Mouse (Mus musculus): ENCODE measurements around the gene Ms4a18. TPM values are rescaled to one million over a fixed set of nuclear protein-coding genes. Genes with fewer than 3 reads are reported as not detected.

Ms4a18 gene
- total RNA-seq, 2 experiments from 2014 or later: not detected

DNA sequence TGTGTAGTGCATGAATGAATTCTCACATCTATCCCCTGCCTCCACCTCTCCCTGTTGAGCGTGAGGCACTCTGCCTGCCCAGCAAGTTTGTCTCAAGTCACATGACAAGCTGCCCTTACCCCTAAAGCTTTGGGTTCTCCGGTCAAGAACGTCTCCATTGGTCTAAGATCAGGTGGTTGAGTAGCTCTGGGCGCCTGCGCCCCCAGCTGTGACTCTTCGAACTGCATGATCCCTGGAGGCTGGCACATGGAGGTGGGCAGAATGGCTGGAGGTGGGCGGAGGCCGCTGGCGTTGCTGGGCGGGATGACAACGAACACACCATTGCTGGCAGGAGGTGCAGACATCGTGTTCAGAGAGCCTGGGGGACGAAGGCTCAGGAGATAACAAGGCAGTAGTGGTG is 33.3 kb downstream of the Ms4a18 start:
- DNase-seq (ENCODE audit: low spot score in 2 of 2): no peak

DNA sequence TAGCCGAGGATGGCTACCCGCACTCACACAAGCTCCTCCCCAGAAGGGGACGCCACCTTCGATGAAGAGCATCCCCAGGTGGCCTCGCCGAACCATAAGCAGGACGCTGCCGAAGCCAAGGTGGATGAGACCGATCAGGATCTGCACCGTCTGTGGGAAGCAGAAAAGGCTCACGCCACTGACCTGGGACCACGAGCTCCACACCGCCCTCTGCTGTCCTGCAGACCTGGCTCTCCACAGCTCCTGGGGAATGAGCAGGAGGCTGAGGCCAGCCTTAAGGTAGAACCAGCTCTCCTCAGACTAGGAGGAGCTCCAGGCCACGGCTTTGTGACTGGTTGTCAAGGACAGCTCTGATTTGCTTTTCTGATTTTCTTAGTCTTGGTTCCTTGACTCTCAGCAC is 34.7 kb downstream of the Ms4a18 start:
- DNase-seq (ENCODE audit: low spot score in 2 of 2): peak; percentile 3 to 27

DNA sequence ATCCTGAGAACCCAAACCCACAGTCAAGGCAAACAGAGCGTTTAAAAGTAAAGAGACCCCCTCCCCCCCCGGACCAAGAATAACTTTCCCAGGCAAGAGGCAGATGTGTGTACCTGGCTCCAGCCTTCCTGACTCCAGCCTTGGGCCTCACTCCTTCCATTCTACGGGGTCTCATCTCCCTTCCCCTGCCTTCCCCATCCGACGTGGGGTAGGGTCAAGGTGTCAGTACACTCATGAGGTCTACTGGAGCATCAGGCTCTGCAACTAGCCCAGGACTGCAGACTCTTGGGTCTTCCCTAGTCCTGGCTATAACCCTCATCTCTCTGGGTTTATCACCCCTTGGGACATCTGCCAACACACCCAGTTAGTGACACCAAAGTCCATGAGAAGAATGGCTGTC is 37.6 kb downstream of the Ms4a18 start:
- no peak for DNase-seq (ENCODE audit: low spot score in 2 of 2)

DNA sequence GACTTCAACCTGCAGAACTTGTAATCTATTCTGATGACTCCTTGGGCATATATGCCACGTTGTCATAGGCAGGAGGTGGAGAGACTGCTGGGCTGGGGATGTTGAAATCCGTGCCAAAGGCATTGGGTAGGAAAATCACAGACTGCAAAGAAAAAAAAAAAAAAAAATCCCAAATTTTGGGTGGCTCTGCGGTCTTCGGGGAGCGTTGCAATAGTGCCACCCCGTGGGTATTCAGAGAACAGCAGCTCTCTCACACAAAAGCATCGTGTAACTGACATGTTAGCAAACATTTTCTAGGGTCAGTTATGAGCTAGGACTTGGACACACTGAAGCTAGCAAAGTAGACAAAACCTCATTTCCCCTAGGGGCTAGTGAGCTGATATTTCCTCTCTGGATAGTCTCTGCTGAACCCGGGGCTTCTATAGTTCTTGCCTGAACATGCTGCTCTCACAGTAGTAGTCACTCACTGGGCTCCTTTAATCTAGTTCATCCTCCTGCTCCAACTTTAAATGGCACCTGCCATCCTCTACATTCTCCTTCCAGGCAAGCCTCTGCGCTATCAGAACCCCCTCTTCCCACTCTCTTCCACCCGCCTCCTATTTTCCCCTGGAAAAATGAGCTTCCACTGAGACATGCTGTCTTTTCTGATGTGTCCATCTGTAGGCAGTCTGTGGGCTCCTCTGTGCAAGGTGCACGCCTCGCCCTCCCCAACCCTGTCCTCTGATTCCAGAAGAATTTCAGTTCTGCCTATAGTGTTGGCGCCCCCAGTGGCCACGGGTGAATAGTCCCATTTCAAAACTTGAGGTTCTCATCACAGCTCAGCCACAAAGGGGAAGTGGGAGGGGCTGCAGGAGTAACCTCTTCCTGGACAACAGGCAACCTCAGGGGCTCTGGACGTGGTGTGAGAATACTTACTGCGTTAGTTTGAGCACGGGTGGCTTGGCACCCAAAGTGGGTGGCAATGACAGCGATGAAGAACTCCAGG is 38.4 kb downstream of the Ms4a18 start:
- peak; percentile 75 to 76 for DNase-seq (ENCODE audit: low spot score in 2 of 2)

DNA sequence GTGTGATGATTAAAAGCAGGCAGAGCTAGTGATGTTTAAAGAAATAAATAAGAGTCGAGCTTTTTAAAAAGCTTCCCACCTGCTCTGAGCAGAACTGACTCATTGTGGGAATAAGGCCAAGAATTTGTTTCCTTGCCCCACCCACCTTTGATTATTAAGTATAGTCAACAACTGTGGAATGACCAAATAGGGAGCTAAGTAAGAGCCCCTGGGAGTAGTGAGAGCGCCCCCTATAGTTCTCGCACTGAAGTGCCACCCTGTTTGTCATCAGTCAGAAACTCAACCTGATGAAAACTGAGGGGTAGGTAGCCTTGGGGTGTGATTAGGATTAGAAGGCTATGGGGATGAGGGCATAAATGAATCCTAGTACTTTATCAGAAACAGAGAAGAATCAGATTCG is 41.5 kb downstream of the Ms4a18 start:
- DNase-seq (ENCODE audit: low spot score in 2 of 2): no peak

DNA sequence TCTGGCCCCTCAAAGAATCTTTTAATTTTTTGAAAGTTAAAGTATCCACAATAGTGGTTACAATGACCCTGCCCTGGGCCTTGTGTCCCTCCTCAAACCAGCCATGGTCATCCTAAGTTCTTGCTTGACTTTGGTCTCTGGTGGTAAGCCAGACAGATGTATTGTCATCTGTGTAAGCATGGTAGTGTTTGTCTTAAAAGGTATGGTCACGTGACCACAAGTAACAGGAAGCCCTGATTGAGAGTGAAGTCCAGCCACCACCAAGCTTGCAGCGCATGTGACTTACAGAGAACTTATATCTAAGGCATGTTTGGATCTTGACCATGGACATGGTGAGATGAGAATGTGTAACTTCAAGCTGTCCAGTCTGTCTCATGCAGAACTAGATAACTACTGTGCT is 42.6 kb downstream of the Ms4a18 start:
- DNase-seq (ENCODE audit: low spot score in 2 of 2): no peak

DNA sequence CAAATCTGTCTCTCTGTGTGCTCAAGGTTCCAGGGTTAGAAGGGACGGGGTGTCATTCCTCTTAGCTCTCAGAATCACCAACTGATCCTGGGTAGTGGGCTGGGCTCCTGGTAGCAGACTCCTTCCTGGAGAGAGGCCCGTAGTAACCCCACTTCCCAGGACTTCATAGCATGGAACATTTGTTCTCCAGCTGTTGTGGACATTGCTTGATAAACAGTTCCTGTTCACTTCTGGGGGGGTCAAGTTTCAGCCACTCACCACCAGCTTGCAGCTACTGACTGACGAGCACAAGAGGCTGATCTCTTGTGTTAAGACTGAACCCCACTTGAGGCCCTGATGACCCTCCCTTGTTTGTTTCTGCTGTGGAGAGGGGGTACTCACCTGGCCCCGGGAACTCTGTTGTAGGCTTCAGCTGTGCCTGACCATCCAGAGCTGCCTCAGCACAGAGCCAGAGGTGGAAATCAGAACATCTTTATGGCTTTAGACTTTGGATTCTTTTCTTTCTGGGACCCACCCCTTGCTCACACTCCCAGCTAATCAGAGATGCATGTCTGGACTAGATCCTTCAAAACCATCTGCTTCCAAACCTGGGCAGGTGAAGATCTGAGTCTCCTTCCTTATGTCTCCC is 43.5 kb downstream of the Ms4a18 start, which contains the start of gene Ms4a10:
Gene Ms4a10 (minus strand): TSS at position 433 of the 628 bp plus-strand sequence.
- no peak for DNase-seq (ENCODE audit: low spot score in 2 of 2)

DNA sequence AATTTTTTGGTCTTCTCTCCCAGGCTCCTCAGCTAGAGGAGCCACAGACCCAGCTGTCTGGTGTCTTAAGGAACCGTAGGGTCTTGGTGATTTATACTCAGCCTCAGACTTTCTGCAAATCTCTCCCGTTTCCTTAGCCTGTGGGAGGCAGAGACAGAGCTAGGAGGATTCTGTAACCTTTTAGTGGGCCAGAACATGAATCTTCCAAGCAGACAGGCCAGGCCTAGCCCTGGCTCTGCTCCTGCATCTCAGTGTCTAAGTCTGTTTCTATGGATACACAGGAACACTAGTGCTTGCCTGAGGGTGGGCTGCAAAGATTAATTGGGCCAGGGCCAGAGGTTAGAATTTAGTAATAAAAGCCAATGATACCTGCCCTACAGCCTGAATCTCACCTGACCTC is 44.6 kb downstream of the Ms4a18 start:
- DNase-seq (ENCODE audit: low spot score in 2 of 2): no peak

DNA sequence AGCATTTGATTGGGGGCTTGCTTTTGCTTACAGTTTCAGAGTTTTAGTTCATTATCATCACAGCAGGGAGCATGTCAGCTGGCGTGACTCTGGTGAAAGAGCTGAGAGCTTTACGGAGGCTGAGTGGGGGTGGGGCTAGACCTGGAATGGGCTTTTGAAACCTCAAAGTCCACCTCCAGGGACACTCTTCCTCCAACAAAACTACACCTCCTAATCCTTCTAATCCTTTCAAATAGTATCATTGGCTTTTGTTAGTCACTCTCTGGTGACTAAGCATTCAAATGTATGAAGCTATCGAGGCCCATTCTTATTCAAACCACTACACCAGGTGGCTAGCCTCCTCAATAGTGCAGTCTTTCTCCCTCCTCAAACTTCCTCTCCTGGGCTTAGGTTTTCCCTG is 45.2 kb downstream of the Ms4a18 start:
- DNase-seq (ENCODE audit: low spot score in 2 of 2): no peak

DNA sequence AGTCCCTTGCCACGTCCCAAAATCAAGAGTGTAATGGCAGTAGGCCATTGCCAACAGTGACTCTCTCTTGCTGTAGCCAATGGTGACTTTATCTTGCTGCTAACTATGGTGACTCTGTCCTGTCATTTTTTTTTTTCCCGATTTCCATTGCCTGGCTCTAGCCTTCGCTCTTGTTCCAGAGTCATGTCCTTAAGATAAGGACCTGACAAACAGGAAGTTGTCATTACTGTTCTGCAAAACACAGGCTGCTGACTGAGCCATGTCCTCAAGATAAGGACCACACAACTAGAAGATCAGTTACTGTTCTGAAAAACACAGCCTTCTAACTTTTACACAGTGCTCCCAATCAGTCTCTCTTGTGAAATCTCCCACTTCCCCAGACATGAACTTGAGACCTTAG is 47.4 kb downstream of the Ms4a18 start:
- DNase-seq (ENCODE audit: low spot score in 2 of 2): no peak

DNA sequence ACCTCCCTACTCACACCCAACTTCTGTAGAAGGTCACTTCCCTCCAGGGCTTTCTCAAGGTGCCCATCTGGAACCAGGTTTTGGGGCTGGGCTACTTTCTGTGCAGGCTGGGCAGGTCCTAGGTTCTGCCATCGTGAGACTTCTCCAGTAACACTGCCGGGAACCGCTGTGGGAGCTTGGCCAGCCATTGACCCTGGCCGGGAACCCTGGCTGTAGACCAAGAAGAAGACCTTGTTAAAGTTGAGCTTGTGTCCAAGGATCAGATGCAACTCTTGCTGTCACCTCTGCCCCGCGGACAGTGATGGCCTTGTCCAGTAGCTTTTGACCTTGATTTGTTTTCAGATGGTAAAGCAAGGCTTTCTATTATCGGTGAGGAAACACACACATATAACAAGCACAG is 49.3 kb downstream of the Ms4a18 start:
- DNase-seq (ENCODE audit: low spot score in 2 of 2): no peak

DNA sequence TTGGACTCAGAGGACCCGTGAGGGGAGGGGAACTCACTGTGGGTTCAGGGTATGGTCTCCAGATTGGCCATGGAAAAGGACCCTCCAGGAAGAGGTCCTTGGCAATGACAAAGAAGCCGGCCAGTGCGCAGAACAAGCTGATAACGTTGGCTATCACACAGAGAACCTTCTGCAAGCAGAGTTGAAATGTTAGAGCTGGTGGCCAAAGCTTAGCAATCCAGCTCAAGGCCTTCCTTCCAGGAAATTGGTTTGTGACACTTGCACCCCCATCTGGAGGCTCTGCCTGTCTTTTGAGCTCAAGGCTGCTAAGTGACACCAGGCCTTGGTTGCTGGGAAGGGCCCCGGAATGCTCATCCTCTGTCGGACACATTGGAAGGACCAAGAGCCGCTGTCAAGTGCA is 52.1 kb downstream of the Ms4a18 start:
- no peak for DNase-seq (ENCODE audit: low spot score in 2 of 2)

DNA sequence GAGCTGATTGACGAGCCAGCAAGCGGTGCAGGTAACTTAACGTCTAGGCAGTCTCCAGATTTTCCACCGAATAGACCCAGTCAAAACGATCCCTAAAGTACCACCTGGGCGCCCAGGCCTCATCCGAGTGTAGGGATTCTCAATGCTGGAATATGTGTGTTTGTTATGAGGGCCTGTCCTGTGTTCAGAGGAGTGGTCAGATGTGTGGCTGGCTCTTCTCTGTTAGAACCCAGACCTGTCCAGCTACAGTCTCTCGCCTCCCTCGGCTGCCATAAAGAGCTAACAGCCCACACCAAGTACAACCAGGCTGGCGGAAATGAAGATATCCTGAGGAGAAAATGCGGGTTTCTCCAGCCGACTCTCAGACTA is 57.9 kb downstream of the Ms4a18 start:
- DNase-seq (ENCODE audit: low spot score in 2 of 2): no peak

DNA sequence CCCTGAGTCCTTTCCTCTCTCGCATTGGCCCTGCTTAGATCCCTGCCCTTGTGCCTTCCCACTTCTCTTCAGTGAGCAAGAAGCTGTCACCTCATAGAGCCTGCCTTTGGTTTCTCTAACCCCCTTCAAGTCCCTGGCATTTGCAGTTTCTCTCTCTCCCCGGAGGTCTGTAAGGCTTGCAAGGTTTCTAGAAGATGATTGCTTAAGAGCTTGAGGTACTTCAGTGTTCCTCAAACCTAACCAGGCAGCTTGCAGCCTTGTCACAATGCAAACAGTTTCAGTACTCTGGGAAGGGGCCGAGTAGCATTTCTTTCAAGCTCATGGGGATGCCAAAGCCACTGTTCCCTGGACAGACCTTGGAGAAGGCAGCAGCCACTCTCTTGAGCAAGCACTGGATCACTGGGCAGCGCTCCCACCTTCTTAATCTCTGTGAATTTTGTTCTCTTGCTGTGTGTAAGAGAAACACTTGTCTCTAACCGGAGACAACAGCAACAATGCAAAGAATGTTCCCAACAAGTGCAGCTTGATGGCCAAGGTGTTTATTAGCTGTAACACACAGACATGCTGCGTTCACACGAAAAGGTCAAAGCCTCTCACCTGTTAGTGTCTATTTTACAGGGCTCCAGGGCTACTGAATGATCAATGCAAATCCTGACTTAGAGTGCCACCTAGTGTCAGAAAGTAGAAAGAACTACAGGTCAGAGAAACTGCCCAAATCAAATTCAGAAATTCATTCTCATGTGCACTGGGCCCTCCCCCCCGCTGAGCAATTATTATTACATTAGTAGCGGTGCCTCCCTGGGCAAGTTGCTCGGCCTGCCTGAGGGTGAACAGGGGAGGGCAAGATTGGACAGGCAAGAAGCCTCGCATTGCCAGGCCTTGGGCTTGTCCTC is 58.5 kb downstream of the Ms4a18 start:
- peak; percentile 22 to 67 for DNase-seq (ENCODE audit: low spot score in 2 of 2)

DNA sequence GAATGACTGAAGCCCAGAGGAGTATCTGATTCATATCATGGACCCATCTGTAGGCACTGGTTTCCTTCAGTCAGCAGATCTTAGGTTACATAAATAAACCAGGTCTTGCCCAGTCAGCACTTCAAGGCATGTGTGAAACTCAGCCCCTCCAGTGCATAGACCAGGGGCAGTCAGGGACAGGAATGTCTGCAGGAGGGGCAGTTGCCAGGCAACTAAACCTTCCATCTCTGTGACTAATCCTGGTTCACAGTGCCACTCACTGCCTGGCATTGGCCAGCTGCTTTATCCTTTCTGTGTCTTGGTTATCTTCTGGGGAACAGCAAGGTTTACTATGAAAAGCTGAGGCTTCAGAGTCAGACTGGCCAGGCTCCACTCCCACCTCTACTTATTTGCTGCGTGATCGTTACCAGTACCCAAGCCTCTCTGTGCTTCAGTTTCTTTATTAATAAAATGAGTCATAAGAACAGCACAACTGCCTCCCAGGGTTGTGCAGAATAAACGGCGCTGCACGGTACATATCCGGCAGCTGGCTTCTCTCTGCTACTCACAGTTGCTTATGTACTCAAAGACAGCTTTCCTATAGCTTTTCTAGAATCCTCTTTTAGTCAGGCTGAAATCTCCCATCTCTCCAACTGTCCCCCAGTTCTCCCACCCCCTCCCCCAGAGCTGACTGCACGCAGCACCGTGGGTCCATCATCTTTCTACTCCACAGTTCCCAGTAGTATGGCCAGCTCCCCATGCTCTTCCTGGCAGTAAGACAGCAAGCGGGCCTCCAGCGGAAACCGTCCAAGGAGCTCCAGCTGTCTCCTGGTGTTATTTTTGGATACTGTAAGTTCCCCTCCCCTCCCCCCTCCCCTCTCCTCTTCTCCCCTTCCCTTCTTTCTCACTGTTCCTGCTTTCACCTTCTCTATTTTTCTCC is 65.6 kb downstream of the Ms4a18 start:
- DNase-seq (ENCODE audit: low spot score in 2 of 2): peak; percentile 24 to 42

DNA sequence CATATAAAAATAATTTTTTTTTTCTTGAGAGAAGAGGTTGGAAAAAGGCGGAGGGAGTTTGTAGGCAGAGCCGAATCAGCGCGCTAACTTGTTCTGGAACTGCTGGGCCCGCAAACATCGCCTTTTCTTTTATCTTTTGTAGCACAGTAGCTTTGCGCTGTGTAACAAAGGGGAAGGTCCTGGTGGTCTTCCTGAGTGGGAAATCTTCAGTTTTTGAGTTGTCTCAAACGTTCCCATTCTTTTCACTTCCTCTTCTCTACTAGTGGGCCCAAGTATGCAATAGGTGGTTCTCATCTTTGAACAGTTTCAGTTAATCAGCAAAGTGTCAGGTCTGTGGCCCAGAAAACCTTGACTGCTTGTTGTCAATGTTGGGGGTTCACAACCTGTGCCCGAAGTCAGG is 68.3 kb downstream of the Ms4a18 start:
- no peak for DNase-seq (ENCODE audit: low spot score in 2 of 2)

DNA sequence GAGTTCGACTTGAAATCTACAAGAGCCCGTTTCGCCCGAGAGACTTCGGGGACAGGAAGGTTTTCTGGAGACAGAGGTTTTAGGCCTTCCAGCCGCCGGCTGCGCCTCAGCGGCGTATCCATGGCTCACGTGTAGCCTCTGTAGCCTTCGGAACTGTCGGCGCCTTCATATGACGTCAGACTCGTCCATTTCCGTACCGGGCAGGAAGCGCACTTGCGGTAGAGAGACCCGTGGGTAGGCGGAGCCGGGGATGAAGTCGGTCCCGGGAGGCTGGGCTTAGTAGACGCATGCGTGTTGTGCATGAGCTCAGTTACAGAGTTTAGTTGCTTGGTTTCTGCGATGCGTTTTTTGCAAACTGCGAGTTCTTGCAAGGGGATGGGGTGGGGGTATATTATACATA is 68.7 kb downstream of the Ms4a18 start, which contains the start of gene Ccdc86:
Gene Ccdc86 (minus strand): TSS at position 155 of the 400 bp plus-strand sequence.
- DNase-seq (ENCODE audit: low spot score in 2 of 2): peak; percentile 96 to 99

DNA sequence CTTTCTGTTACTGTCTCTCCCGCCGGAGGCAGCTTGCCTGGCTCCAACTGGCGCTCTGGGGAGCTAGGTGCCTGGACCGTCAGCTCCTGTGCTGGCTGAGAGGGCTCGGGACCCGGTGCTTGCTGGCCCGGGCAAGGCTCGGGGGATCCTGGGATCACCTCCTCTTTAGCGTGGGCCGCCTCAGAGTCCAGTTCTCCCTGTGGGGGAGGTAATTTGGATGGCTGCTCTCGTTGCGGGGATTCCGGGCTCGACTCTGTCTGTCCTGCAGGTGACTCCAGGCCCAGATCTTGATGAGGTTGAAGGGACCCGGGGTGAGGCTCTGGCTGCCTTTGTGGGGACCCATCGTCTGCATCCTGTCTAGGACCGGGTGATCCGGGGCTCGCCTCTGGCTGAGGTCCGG is 69.4 kb downstream of the Ms4a18 start:
- peak in 1 of 2 experiments; percentile 8 for DNase-seq (ENCODE audit: low spot score in 2 of 2)

DNA sequence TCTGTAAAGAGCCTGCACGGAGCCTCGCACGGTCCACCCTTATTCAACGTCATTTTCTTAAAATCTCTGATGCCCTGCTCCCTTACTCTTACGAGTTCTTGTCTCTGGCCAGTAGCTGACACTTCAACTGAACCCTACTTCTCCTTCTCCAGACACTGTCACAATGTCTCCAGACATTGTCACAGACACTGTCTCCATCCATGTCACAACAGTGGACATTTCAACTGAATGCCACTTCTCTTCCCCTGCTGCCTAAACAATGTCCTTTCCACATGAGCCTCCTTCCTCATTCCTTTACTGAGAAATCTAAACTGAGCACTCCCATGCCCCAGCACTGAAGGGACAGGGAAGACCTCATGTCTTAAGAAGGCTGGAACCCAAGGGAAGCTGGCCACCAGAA is 70.6 kb downstream of the Ms4a18 start:
- DNase-seq (ENCODE audit: low spot score in 2 of 2): no peak

Measured in left cerebral cortex, adult 18-20 months (tissue).